Mouse (Mus musculus) erythroid progenitor cell, adult 5-6 weeks (primary cell): ENCODE measurements around the gene Vps52. TPM values are rescaled to one million over a fixed set of nuclear protein-coding genes. Genes with fewer than 3 reads are reported as not detected.
A peak's percentile ranks its signal among the peaks of the same experiment; 100 is the strongest.
"Not testable (repeated sequence)": the region's sequence is repeated elsewhere in the genome, so short reads cannot be mapped to it uniquely, and the experiment has no call there.

Source experiments
- ATAC-seq: replicated peaks from 2 replicates; pipeline ENCODE4 v1.8.0; 2016; ENCODE audit warnings: moderate number of reproducible peaks, mild to moderate bottlenecking, moderate TSS enrichment, inconsistent platforms; ENCODE audit not compliant: poor library complexity, low FRiP score, severe bottlenecking
- total RNA-seq, 2 experiments: library from RNA; stranded (forward) in 1 of 2; stranded (reverse) in 1 of 2; fragments of 150-400 nt in 1 of 2; fragments of 186-747, 209-891 nt in 1 of 2; gene quantifications; 2 replicates each; pipeline versions ENCODE4 v1.2.3 to v1.2.4; 2015 to 2017; ENCODE audit warnings: low replicate concordance in 2 of 2

The Vps52 gene
- total RNA-seq, 2 experiments from 2014 or later, result 8.0 to 11.5 TPM

- ATAC-seq, result no peak
These were observed 39.3 kb downstream of the Vps52 start for GRCm38 (mm10) chr17:33994959-33995358.

GRCm38 (mm10) chr17:33995651-33996050, 40.0 kb downstream of the Vps52 start:
- no peak for ATAC-seq

- not testable (repeated sequence) for ATAC-seq
These were observed 41.4 kb downstream of the Vps52 start for GRCm38 (mm10) chr17:33997025-33997424.

- ATAC-seq, result not testable (repeated sequence)
These were observed 43.1 kb downstream of the Vps52 start for GRCm38 (mm10) chr17:33998697-33999096.

- ATAC-seq, result peak; percentile 35
These were observed 43.9 kb downstream of the Vps52 start for GRCm38 (mm10) chr17:33999341-34000149.

GRCm38 (mm10) chr17:34000150-34000537, 44.5 kb downstream of the Vps52 start, which contains the start of gene H2-K1:
Gene H2-K1, minus strand, starts transcription at chr17:34000347.
- peak; percentile 88 for ATAC-seq

- not testable (repeated sequence) for ATAC-seq
These were observed 45.2 kb downstream of the Vps52 start for GRCm38 (mm10) chr17:34000796-34001195.

- ATAC-seq, result no peak
These were observed 47.8 kb downstream of the Vps52 start for GRCm38 (mm10) chr17:34003426-34003825.

- ATAC-seq, result no peak
These were observed 51.0 kb downstream of the Vps52 start for GRCm38 (mm10) chr17:34006570-34006969.

- no peak for ATAC-seq
These were observed 54.5 kb downstream of the Vps52 start for GRCm38 (mm10) chr17:34010156-34010555.

GRCm38 (mm10) chr17:34013436-34013835, 57.8 kb downstream of the Vps52 start:
- no peak for ATAC-seq

Other genes with a start within 250 kb of the Vps52 start
Only the 30 nearest of the 33 such genes appear.
- gene Rab11b, start 195.3 kb upstream of the Vps52 start, total RNA-seq (2015; ENCODE audit: low replicate concordance), result 59.1 and 87.6 TPM in 2 replicates
- gene Rab11b, start 195.3 kb upstream of the Vps52 start, total RNA-seq (2017; ENCODE audit: low replicate concordance), result 42.6 and 46.8 TPM in 2 replicates
- gene Angptl4, start 174.0 kb upstream of the Vps52 start, total RNA-seq (2015; ENCODE audit: low replicate concordance), result 0.36 and 0.84 TPM in 2 replicates
- 0.77 TPM in 1 of 2 replicates, not detected in the other for gene Angptl4, start 174.0 kb upstream of the Vps52 start, total RNA-seq (2017; ENCODE audit: low replicate concordance)
- gene Kank3, start 145.3 kb upstream of the Vps52 start, total RNA-seq (2015; ENCODE audit: low replicate concordance), result 5.0 TPM in 1 of 2 replicates, not detected in the other
- 2.7 TPM in 1 of 2 replicates, not detected in the other for gene Kank3, start 145.3 kb upstream of the Vps52 start, total RNA-seq (2017; ENCODE audit: low replicate concordance)
- gene Rps28, start 131.2 kb upstream of the Vps52 start, total RNA-seq (2015; ENCODE audit: low replicate concordance), result 383 and 392 TPM in 2 replicates
- gene Rps28, start 131.2 kb upstream of the Vps52 start, total RNA-seq (2017; ENCODE audit: low replicate concordance), result 429 and 508 TPM in 2 replicates
- 95.5 and 109 TPM in 2 replicates for gene Ndufa7, start 131.2 kb upstream of the Vps52 start, total RNA-seq (2015; ENCODE audit: low replicate concordance)
- 42.4 and 46.1 TPM in 2 replicates for gene Ndufa7, start 131.2 kb upstream of the Vps52 start, total RNA-seq (2017; ENCODE audit: low replicate concordance)
- 2.9 TPM in 1 of 2 replicates, not detected in the other for gene Cd320, start 112.7 kb upstream of the Vps52 start, total RNA-seq (2015; ENCODE audit: low replicate concordance)
- 0.39 TPM in 1 of 2 replicates, not detected in the other for gene Cd320, start 112.7 kb upstream of the Vps52 start, total RNA-seq (2017; ENCODE audit: low replicate concordance)
- gene Gm7029, start 82.0 kb upstream of the Vps52 start, total RNA-seq (2015; ENCODE audit: low replicate concordance), result not detected in 2 replicates
- not detected in 2 replicates for gene Gm7029, start 82.0 kb upstream of the Vps52 start, total RNA-seq (2017; ENCODE audit: low replicate concordance)
- gene Kifc1, start 65.2 kb upstream of the Vps52 start, total RNA-seq (2015; ENCODE audit: low replicate concordance), result 89.3 and 150 TPM in 2 replicates
- 479 and 506 TPM in 2 replicates for gene Kifc1, start 65.2 kb upstream of the Vps52 start, total RNA-seq (2017; ENCODE audit: low replicate concordance)
- not detected in 2 replicates for gene Platr17, start 50.7 kb upstream of the Vps52 start, total RNA-seq (2015; ENCODE audit: low replicate concordance)
- gene Platr17, start 50.7 kb upstream of the Vps52 start, total RNA-seq (2017; ENCODE audit: low replicate concordance), result not detected in 2 replicates
- gene Daxx, start 46.4 kb upstream of the Vps52 start, total RNA-seq (2015; ENCODE audit: low replicate concordance), result 18.0 and 23.9 TPM in 2 replicates
- 23.4 and 29.3 TPM in 2 replicates for gene Daxx, start 46.4 kb upstream of the Vps52 start, total RNA-seq (2017; ENCODE audit: low replicate concordance)
- 86.1 and 88.4 TPM in 2 replicates for gene Tapbp, start 39.9 kb upstream of the Vps52 start, total RNA-seq (2015; ENCODE audit: low replicate concordance)
- 88.8 and 97.2 TPM in 2 replicates for gene Tapbp, start 39.9 kb upstream of the Vps52 start, total RNA-seq (2017; ENCODE audit: low replicate concordance)
- gene Zbtb22, start 39.9 kb upstream of the Vps52 start, total RNA-seq (2015; ENCODE audit: low replicate concordance), result 11.7 and 23.8 TPM in 2 replicates
- gene Zbtb22, start 39.9 kb upstream of the Vps52 start, total RNA-seq (2017; ENCODE audit: low replicate concordance), result 20.3 and 28.8 TPM in 2 replicates
- gene Rgl2, start 26.3 kb upstream of the Vps52 start, total RNA-seq (2015; ENCODE audit: low replicate concordance), result 8.6 and 13.4 TPM in 2 replicates
- gene Rgl2, start 26.3 kb upstream of the Vps52 start, total RNA-seq (2017; ENCODE audit: low replicate concordance), result 11.3 and 29.0 TPM in 2 replicates
- 52.0 and 68.1 TPM in 2 replicates for gene Pfdn6, start 15.5 kb upstream of the Vps52 start, total RNA-seq (2015; ENCODE audit: low replicate concordance)
- 40.0 and 109 TPM in 2 replicates for gene Pfdn6, start 15.5 kb upstream of the Vps52 start, total RNA-seq (2017; ENCODE audit: low replicate concordance)
- 3.6 and 11.3 TPM in 2 replicates for gene Wdr46, start 15.2 kb upstream of the Vps52 start, total RNA-seq (2015; ENCODE audit: low replicate concordance)
- 4.6 and 8.2 TPM in 2 replicates for gene Wdr46, start 15.2 kb upstream of the Vps52 start, total RNA-seq (2017; ENCODE audit: low replicate concordance)
- gene B3galt4, start 4.3 kb upstream of the Vps52 start, total RNA-seq (2015; ENCODE audit: low replicate concordance), result not detected in 2 replicates
- 0.26 and 2.8 TPM in 2 replicates for gene B3galt4, start 4.3 kb upstream of the Vps52 start, total RNA-seq (2017; ENCODE audit: low replicate concordance)
- 779 and 808 TPM in 2 replicates for gene Rps18, start 189 bp downstream of the Vps52 start, total RNA-seq (2015; ENCODE audit: low replicate concordance)
- 194 and 380 TPM in 2 replicates for gene Rps18, start 189 bp downstream of the Vps52 start, total RNA-seq (2017; ENCODE audit: low replicate concordance)
- gene H2-K1, start 44.5 kb downstream of the Vps52 start, total RNA-seq (2015; ENCODE audit: low replicate concordance), result 315 and 400 TPM in 2 replicates
- gene H2-K1, start 44.5 kb downstream of the Vps52 start, total RNA-seq (2017; ENCODE audit: low replicate concordance), result 167 and 182 TPM in 2 replicates
- gene Ring1, start 68.9 kb downstream of the Vps52 start, total RNA-seq (2015; ENCODE audit: low replicate concordance), result 1.3 and 2.5 TPM in 2 replicates
- 1.9 and 2.0 TPM in 2 replicates for gene Ring1, start 68.9 kb downstream of the Vps52 start, total RNA-seq (2017; ENCODE audit: low replicate concordance)
- gene H2-Ke6, start 72.2 kb downstream of the Vps52 start, total RNA-seq (2015; ENCODE audit: low replicate concordance), result 40.4 and 50.3 TPM in 2 replicates
- 10.8 and 14.9 TPM in 2 replicates for gene H2-Ke6, start 72.2 kb downstream of the Vps52 start, total RNA-seq (2017; ENCODE audit: low replicate concordance)
- gene Slc39a7, start 75.9 kb downstream of the Vps52 start, total RNA-seq (2015; ENCODE audit: low replicate concordance), result 2.5 and 8.6 TPM in 2 replicates
- 18.9 and 20.7 TPM in 2 replicates for gene Slc39a7, start 75.9 kb downstream of the Vps52 start, total RNA-seq (2017; ENCODE audit: low replicate concordance)
- 5.4 and 8.4 TPM in 2 replicates for gene Rxrb, start 76.0 kb downstream of the Vps52 start, total RNA-seq (2015; ENCODE audit: low replicate concordance)
- 11.5 and 14.5 TPM in 2 replicates for gene Rxrb, start 76.0 kb downstream of the Vps52 start, total RNA-seq (2017; ENCODE audit: low replicate concordance)
- 0.36 and 0.42 TPM in 2 replicates for gene Col11a2, start 83.6 kb downstream of the Vps52 start, total RNA-seq (2015; ENCODE audit: low replicate concordance)
- gene Col11a2, start 83.6 kb downstream of the Vps52 start, total RNA-seq (2017; ENCODE audit: low replicate concordance), result 2.1 and 2.9 TPM in 2 replicates
- gene H2-Oa, start 136.5 kb downstream of the Vps52 start, total RNA-seq (2015; ENCODE audit: low replicate concordance), result not detected in 2 replicates
- 0.39 and 1.5 TPM in 2 replicates for gene H2-Oa, start 136.5 kb downstream of the Vps52 start, total RNA-seq (2017; ENCODE audit: low replicate concordance)
- gene H2-DMa, start 163.7 kb downstream of the Vps52 start, total RNA-seq (2015; ENCODE audit: low replicate concordance), result 14.4 and 17.2 TPM in 2 replicates
- gene H2-DMa, start 163.7 kb downstream of the Vps52 start, total RNA-seq (2017; ENCODE audit: low replicate concordance), result 12.3 and 20.4 TPM in 2 replicates
- 199 and 208 TPM in 2 replicates for gene Brd2, start 166.8 kb downstream of the Vps52 start, total RNA-seq (2015; ENCODE audit: low replicate concordance)
- 191 and 208 TPM in 2 replicates for gene Brd2, start 166.8 kb downstream of the Vps52 start, total RNA-seq (2017; ENCODE audit: low replicate concordance)
- 3.2 and 4.6 TPM in 2 replicates for gene H2-DMb2, start 187.5 kb downstream of the Vps52 start, total RNA-seq (2015; ENCODE audit: low replicate concordance)
- 2.0 and 2.8 TPM in 2 replicates for gene H2-DMb2, start 187.5 kb downstream of the Vps52 start, total RNA-seq (2017; ENCODE audit: low replicate concordance)
- 18.0 and 34.8 TPM in 2 replicates for gene H2-DMb1, start 197.3 kb downstream of the Vps52 start, total RNA-seq (2015; ENCODE audit: low replicate concordance)
- gene H2-DMb1, start 197.3 kb downstream of the Vps52 start, total RNA-seq (2017; ENCODE audit: low replicate concordance), result 3.9 and 23.1 TPM in 2 replicates
- gene Tap1, start 231.7 kb downstream of the Vps52 start, total RNA-seq (2015; ENCODE audit: low replicate concordance), result 12.6 and 21.0 TPM in 2 replicates
- 21.6 and 35.4 TPM in 2 replicates for gene Tap1, start 231.7 kb downstream of the Vps52 start, total RNA-seq (2017; ENCODE audit: low replicate concordance)
- gene Psmb9, start 232.0 kb downstream of the Vps52 start, total RNA-seq (2015; ENCODE audit: low replicate concordance), result 23.5 and 39.3 TPM in 2 replicates
- 21.3 and 36.5 TPM in 2 replicates for gene Psmb9, start 232.0 kb downstream of the Vps52 start, total RNA-seq (2017; ENCODE audit: low replicate concordance)